Mouse (Mus musculus): ENCODE data around the gene Actn3.

GRCm38 (mm10) chr19:4879324-4879703 is 1.6 kb upstream of the Actn3 start:
- TF ChIP-seq CTCF (IDR thresholded peaks at IDR 0.05; ENCODE audit: extremely low read depth, insufficient read length, insufficient replicate concordance, low read depth, low read length), result no peak
- TF ChIP-seq POLR2A (IDR thresholded peaks at IDR 0.05; ENCODE audit: low read depth, low read length), result no peak
